Mouse (Mus musculus): ENCODE data around the gene Hrc. TPM values are rescaled to one million over a fixed set of nuclear protein-coding genes. Genes with fewer than 3 reads are reported as not detected.

Gene Hrc
- total RNA-seq (2021), result under 1 TPM; 0.17 to 0.18 TPM
- long read RNA-seq, result 0 reads

DNA sequence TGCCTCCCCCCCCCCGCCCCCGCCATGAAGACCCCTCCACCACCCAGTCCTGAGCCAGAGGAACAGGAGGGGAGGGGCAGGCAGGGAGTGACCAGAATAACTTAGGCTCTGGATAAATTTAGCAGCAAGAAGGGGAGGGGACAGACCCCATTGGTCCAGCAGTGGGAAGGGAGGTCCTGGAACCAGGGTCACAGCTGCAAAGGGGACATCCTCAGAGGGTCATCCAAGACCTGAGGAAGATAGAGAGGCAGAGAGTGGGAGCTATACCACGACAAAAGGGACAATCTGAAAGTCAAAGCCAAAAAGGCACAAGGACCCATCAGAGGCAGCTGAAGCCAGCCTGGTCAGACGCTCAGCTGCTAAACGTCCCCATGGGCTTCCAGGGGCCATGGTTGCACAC is at the start of gene Hrc:
Gene Hrc (plus strand): TSS at position 235 of the 400 bp plus-strand sequence.
- DNase-seq (ENCODE audit: low spot score in 2 of 2), result no peak

DNA sequence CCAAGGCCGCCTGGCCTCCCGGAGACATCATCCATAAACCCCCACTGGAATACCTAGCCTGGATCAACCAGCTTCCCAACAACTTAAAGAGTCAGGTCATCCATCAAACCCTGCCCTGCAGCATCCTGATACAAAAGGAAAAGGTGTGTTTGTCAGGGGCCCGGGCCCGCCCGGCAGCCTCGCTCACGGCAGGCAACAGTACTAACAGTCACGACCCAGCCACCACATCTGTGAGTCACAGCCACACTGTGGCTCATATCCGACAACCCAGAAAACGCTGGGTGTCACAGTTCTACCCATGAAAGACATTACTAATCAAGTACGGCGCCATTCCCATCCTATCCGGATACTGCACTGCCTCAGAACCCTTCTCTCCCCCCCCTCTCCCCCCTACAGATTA is 48.6 kb upstream of the Hrc start:
- DNase-seq (ENCODE audit: low spot score in 2 of 2), result no peak

DNA sequence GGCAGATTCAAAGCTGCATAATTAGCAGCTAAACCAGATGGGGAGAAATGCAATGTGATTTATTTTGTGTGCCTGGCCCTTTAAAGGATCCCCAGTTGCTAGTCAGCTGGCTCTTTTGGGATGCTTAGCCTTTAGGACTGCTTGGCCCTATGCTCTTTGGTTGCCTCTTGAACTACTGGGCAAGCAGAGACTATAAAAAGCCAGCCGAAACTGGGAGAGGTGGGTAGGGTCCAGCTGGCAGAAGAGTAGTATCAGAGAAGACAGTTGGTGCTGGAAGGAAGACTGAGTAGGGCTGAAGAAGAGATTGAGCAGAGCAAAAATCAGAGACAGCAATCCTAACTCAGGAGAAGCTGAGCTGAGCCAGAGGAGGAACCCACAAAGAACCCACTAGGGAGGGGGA is 38.5 kb upstream of the Hrc start:
- DNase-seq (ENCODE audit: low spot score in 2 of 2), result no peak

- no peak for DNase-seq (ENCODE audit: low spot score in 2 of 2)
Measured at GRCm38 (mm10) chr7:45297563-45297962, 37.5 kb upstream of the Hrc start.

DNA sequence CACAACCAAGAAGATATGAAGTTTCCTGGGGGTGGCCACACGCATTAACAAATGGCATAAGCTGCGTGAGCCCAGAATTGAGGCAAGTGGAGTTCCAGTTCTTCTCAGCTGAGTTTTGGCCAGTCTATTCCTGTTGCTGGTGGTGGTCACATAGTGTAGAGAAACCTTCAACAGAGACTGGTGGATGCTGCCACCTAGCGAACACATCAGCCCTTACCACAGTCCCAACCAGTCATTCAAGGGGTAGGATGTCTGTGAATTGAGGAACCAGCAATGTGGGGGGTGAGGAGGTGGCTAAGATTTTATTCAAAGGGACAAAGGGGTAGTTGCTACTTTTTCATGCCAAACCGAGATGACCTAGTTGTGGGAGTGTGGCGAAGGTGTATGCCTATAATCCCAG is 35.3 kb upstream of the Hrc start:
- DNase-seq (ENCODE audit: low spot score in 2 of 2), result peak; percentile 56 to 81

GRCm38 (mm10) chr7:45300270-45300669 is 34.8 kb upstream of the Hrc start:
- DNase-seq (ENCODE audit: low spot score in 2 of 2), result peak in 1 of 2 experiments; percentile 84

DNA sequence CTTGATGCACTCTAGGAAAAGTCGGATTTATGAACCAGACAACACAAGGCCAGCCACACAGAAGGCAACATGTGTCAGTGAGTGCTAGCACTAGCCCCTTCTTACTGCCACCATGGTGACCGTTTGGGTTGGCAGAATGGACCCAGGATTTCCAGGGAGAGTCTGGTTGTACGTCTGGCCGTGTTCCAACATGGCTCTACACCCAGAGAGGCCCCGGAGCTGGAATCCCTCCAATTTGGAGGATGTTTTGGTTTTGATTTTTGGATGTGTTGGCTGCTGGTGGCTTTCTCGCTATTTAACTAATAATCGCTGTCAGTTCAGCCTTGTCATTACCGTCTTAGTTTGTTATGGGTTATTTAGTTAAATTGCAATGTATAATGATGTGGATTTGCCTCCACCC is 32.5 kb upstream of the Hrc start:
- no peak for DNase-seq (ENCODE audit: low spot score in 2 of 2)

DNA sequence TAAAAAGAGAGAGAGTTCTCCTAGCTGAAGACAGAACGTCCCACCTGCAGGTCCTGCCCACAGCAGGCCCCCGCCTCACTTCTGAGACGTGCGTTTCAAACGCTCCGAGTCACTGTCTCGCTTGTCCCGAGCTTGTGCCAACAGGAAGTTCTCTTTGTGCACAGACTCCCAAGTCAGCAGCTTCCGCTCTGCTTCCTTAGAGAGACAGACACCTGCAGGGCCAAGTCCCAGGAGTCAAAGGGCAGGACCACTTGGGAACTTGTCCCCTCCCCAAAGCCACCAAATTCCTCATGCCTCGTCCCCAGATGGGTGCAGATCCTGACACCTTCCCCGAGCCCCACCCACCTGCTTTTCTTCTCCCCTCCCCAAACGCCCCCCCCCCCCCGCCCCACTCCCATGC is 30.2 kb upstream of the Hrc start:
- no peak for DNase-seq (ENCODE audit: low spot score in 2 of 2)

DNA sequence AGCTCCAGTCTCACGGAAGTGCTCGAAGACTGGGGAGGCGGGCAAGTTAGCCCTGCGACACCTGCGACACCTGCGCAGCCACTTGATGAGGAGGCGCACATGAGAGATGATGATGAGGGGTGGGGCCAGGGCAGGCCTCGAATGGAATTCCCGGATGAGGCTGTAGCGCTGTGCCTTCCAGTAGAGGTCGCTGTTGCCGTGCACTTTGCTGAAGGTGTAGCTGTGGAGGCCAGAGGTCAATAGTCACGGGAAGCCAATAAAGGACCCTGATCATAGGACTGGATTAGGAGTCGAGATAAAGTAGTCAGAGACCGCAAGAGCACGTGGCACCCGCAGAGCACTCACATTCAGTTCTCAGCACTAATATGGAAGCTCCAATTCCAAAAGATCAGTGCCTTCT is 29.8 kb upstream of the Hrc start:
- DNase-seq (ENCODE audit: low spot score in 2 of 2), result peak; percentile 58 to 86

DNA sequence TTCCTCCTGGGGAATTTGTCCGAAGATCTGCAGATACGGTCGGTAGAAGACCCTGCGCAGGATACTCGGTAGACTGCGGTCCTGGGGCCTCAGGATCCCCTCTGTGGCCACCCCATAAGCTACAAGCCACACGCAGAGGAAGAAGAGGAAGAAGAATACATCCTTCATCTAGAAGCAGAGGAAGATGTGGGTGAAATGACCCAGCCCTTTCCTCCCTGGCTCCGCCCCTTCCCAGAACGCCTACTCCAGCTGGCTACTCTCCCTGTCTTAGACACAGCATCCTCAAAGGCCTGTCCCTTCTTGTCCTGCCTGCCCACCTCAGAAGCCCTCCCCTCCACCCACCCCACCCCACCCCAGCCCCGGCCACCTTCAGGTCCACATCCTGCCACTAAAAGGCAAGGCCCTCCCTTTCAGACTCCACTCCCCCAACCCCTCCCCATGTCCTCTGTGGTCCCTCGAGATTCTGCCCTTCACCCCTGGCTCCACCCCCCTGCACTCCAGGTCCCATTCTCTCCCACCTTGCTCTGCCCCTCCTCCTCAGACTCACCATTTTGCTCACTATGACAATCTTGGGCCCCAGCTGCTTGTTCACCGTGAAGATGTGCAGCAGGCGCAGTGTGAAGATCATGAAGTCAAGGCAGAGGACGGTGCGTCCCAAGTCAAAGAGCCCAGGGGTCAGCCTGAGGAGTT is 26.4 kb upstream of the Hrc start:
- DNase-seq (ENCODE audit: low spot score in 2 of 2), result no peak

GRCm38 (mm10) chr7:45309455-45309854 is 25.6 kb upstream of the Hrc start:
- peak in 1 of 2 experiments; percentile 71 for DNase-seq (ENCODE audit: low spot score in 2 of 2)

GRCm38 (mm10) chr7:45312023-45312422 is 23.1 kb upstream of the Hrc start:
- DNase-seq (ENCODE audit: low spot score in 2 of 2), result no peak

DNA sequence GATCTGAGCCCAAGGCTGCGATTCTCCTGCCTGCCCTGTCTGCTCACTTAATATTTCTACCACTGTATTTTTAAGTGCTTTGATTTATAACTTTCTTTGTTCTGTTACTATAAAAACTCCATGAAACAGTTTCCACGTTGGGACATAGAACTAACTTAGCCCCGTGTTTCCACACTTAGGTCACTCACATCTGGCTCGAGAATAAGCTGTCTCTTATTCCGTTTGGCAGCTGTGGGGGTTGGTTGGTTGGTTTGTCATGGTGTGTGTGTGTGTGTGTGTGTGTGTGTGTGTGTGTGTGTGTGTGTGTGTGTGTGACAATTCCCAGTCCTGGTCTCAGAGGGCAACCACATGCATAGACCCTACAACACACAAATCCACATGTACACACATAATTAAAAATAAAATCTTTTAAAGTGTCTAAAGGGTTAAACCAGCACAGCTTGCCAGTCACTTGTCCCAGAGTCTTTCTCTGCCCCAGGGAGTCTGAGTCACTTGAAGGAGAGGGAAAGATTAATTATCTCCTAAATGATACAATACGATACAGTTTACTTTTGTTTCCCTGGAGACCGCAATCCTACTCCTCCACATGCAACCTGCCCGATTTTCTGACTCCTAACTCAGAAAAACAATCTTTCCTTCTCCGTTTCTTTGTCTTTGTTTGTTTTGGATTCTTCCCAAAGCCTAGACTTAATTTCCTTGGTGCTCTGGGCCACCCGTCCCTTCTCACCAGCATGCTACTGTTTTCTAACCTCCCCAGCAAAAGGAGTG is 22.2 kb upstream of the Hrc start:
- no peak for DNase-seq (ENCODE audit: low spot score in 2 of 2)

GRCm38 (mm10) chr7:45313495-45313894 is 21.6 kb upstream of the Hrc start:
- no peak for DNase-seq (ENCODE audit: low spot score in 2 of 2)

DNA sequence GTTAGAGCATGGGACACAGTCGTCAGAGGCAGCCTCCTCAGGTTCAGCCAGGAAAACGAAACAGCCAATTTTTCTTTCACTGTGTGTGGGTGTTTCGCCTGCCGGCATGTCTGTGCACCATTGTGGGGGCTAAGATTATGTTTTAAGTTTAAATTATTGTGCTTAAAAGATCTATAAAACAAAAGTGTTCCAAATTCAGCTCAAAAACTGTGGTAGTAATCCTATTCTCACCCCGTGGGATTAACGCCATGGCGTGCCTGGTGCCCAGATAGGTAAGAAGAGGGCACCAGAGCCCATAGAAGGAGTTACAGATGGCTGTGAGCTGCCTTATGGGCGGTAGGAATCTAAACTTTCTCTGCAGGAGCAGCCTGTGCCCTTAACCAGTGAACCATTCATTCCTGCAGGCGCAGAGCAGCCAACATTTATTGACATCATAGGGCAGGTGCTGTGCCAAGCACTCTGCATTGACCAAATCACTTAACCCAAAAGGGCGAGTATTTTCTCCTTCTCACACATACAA is 19.8 kb upstream of the Hrc start:
- peak in 1 of 2 experiments; percentile 71 for DNase-seq (ENCODE audit: low spot score in 2 of 2)

DNA sequence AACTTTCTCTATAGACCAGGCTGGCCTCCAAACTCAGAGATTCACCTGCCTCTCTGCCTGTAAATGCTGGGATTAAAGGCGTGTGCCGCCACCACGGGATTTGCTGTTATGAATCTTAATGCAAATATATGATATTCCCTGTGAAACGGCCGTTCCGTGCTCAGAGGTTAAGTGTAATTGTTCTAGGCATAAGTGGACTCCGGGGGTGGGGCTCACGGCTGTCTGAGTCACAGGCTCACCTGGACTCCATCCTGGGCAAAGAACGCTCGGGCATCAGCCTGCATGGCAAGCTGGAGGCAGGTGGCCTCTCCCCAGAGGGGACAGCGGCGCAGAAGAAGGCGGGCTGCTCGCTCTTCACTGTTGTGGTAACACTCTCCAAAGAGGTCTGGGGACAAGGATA is 18.6 kb upstream of the Hrc start:
- no peak for DNase-seq (ENCODE audit: low spot score in 2 of 2)

DNA sequence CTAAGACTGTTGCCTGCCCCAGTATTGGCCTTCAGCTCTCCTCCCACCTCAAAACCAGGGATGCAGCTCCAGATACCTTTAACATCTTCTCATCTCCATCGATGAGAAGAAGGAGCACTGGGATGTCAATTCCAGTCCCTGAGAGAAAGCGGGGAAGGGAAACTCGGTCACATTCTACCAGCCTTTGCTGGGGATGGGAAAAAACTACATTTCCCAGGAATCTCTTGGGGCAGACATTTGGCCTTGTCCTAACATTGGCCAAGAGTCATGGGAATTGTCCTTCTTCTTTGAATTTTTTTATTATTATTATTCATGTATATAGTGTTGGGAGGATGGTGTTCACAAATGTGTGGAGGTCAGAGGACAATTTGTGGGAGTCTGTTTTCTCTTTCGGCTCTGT is 12.8 kb upstream of the Hrc start:
- no peak for DNase-seq (ENCODE audit: low spot score in 2 of 2)

DNA sequence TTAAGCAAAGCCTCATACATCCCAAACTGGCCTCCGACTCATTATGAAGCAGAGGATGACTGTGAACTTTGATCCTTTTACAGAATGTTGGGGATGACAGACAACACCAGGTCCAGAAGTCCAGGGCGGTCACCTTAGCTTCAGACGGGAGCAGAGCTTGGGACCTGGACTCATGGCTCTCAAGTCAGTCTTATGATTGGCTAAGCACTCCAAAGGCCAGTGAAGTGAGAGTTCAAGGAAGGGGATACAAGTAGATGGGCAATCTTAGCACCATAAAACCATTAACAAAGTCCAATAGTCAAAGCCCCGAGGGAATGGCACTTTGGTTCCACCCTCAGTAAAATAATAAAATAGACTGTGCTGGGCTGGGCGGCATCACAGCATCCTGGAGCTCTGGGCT is 12.0 kb upstream of the Hrc start:
- DNase-seq (ENCODE audit: low spot score in 2 of 2), result no peak

- DNase-seq (ENCODE audit: low spot score in 2 of 2), result no peak
Measured at GRCm38 (mm10) chr7:45325800-45326199, 9.3 kb upstream of the Hrc start.

DNA sequence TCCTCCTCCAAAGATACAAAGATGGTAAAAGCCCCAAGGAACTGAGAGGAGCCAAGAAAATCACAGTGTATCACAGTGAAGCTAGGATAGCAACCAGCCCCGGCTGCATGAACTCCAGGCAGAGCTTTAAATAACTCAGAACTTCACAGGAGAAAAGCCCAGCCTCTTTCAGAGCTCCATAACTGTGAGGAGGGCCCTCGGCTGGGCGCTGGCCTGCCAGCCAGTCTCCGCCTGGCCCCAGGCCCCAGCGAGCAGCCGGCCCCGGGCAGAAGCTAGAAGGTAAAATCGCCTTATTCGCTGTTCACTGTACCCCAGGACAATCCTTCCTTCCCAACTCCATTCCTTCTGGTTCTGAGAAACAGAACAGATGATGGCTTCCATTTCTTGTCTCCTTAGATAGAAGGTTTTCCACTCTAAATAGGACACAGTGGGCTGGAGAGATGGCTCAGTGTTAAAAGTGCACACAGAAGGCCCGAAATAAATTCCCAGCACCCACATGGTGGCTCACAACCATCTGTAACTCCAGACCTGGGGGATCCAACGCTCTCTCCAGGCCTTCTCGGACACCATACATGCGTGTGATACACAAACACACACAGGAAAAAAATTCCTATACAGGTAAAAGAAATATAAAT is 6.1 kb upstream of the Hrc start:
- no peak for DNase-seq (ENCODE audit: low spot score in 2 of 2)

GRCm38 (mm10) chr7:45331502-45331901 is 3.6 kb upstream of the Hrc start:
- no peak for DNase-seq (ENCODE audit: low spot score in 2 of 2)
